Mouse (Mus musculus): ENCODE measurements around the gene Ap3d1.

The Ap3d1 gene

DNA sequence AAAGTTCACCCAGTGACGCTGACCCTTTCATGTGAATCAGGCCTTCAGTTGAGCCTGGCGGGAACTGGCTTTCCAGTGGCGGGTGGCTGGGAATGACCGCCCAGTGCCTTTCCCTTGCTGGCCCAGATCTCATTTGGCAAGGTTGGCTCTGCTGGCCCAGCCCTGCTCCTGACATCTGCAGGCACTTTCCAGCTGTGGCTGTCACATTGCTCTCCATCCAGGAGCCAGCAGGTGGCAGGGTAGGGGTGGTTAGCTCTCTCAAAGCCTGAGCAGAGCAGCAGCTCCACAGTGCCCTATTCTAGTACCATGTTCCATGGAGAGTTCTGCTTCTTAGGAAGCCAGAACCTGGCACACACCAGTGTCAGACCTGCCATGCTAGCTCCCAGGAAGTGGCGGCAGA, 15.7 kb upstream of the Ap3d1 start:
- in situ Hi-C loops (cut with MboI, MseI) = no loop called here

DNA sequence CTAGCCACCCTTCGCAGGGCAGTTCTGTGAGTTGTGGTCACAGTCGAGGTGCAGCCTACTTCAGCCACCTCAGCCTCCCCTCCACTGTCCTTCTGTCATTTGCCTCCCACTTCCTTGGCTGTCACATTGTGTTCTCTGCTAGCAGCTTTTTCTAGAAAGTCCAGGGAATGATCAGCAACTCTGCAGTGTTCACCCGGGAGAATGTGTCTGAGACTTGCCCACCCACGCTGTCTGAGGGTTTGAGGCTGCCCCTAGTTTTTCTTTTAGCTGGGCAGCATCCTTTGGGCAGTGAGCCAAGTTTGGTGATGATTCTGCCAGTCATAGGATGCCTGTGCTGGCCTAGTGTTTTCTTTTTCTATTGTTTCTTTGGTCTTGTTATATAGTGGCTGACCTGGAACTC, 14.9 kb upstream of the Ap3d1 start:
- in situ Hi-C loops (cut with MboI, MseI) = no loop called here

DNA sequence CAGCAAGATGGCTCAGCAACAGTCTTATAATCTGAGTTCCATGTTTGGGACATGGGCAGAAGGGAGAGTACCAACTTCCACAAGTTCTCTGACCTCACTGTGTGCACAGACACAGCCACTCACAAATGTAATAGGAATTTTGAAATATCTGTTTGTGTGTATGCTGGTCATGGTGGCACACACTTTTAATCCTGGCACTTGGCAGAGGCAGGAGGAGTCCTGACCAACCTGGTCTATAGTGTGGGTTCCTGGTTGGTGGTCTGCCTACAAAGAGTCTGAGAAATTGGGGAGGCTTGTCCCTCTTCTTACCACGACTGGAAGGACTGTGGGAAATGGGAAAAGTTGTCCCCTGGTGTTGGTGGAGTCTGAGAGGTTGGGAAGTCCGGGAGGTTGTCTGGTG, 14.4 kb upstream of the Ap3d1 start:
- in situ Hi-C loops (cut with MboI, MseI) = no loop called here

DNA sequence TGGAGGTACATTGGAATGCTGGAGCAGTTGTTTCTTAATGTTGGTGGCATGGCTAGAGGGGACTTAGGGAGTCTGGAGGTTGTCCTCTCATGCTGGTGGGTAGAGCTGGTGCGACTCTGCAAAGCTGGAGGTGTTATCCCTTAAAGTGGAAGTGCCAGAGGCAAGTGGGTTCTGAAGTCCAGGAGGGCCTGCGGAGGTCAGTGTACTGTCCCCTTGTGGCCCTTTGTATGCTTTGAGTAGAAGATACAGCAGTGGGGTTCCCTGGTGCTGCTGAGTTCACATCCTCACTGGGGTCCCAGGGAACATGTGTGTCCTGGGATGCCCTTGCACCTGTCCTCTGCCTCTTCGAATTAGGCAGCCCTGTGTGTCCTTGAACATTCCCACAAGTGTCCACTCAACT, 14.0 kb upstream of the Ap3d1 start:
- in situ Hi-C loops (cut with MboI, MseI) = no loop called here

- in situ Hi-C loops (cut with MboI, MseI) = no loop called here
Measured at GRCm38 (mm10) chr10:80755291-80756015, 13.4 kb upstream of the Ap3d1 start.

GRCm38 (mm10) chr10:80754594-80755290, 12.7 kb upstream of the Ap3d1 start, which contains the start of gene Dot1l:
Gene Dot1l, plus strand, starts transcription at chr10:80755206.
- in situ Hi-C loops (cut with MboI, MseI) = no loop called here

GRCm38 (mm10) chr10:80752079-80752625, 10.1 kb upstream of the Ap3d1 start:
- in situ Hi-C loops (cut with MboI, MseI) = no loop called here

DNA sequence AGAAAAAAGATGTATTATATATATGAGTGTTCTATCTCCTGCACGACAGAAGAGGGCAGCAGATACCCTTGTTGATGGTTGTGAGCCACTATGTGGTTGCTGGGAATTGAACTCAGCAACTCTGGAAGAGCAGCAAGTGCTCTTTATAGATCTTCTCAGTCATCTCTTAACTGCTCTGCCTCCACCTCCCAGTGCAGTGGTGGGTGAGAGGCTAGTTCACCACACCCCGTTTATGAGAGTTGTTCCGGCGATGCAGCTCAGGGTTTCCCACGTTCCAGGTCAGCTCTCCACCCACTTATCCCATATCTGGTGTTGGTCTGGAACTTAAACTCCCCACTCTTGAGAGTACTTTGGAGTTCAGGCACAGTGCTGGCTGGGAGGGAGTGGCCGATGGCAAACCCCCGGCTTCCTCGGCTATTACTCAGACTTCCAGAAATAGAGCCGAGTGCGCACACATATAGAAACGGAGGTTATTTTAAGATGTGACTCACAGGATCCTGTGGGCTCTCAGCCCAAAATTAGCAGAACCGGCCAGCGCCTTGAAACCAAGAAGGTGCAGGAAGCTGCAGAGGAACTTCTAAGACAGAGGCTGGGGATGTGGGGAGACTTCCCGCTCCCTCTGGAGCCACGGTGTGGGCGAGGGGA, 9.2 kb upstream of the Ap3d1 start:
- in situ Hi-C loops (cut with MboI, MseI) = no loop called here

DNA sequence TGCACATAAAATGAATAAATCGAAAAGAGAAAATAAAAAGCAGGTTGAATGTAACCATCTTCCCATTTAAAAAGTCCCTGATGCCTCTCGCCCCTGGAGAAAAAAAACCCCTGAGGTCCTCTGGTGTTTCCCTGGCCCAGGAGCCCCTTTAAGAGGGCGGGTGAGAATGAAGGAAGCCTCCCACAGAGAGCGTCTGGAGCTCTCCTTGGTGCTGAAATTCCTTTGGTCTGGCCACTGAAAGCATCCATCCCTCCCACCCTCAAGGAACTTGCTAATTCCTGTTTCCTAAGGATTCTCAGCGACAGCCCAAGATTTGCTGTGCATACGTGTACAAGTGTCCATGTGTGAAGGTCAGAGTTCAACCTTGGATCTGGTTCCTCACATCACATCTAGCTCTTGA, 6.5 kb upstream of the Ap3d1 start:
- in situ Hi-C loops (cut with MboI, MseI) = loop anchor here (5.0 kb wide), 2 partner anchors 129 to 249 kb away; no protein-coding TSS in a partner anchor

DNA sequence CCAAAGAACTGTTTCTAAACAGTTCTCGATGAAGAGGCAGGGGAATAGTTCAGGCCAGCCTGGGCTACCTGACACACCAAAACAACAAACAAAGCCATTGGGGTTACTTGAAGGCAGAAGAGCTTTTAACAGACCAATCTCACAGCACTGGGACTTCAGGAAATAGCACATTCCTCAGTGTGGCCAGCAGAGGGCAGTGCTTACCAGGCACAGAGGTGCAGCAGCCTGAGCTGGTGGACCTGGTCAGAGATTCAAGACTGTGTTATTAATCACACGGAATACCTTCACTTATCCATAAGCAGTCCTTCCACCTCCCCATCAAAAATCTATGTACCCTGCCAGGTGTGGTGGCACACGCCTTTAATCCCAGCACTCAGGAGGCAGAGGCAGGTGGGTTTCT, 5.3 kb upstream of the Ap3d1 start:
- in situ Hi-C loops (cut with MboI, MseI) = loop anchor here (5.0 kb wide), 2 partner anchors 130 to 250 kb away; no protein-coding TSS in a partner anchor

- in situ Hi-C loops (cut with MboI, MseI) = no loop called here
Measured at GRCm38 (mm10) chr10:80744262-80744661, 2.2 kb upstream of the Ap3d1 start.

DNA sequence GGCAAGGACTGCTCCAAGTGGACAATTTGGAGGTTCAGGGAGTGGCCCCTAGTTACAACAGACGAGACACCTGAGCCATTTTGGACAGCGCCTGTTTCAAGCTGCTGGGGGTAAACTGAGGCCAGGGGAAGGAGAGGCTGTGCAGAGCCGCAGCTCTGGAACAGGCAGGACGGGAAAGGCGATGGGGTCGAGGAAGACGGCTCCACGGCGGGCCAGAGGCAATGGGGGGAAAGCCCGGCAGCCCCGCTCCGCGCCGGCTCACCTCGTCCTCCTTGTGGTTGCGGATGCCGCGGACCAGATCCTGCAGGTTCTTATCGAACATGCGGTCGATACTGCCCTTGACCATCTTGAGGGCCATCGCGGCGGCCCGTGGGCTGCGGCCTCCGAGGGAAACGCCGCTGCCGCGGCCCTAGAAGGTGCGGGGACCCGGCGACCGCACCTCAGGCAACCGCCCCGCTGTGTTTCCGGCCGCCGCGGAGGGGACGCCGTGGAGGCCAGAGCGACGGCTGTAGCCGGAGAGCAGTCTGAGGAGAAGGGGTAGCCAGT, 357 bp downstream of the Ap3d1 start:
- in situ Hi-C loops (cut with MboI, MseI) = no loop called here

DNA sequence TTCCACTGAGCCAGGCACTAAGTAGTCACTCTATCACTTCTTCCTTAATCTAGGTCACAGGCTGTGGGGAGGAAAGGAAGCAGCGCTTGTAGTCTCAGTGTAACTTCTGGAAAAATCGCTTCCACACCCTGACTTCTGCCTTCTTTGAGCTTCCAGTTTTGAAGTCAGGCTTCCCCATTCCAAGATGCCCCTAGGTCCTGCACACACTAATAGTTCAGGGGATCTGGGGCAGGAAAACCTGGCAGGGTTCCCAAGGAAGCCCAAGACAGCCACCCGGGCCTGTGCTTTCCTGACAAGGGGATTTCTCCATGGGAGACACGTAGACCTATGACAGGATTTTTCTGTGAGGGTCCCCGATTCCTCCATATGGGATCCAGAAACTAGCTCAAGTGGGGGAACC, 918 bp downstream of the Ap3d1 start:
- in situ Hi-C loops (cut with MboI, MseI) = no loop called here

GRCm38 (mm10) chr10:80738657-80739056, 3.4 kb downstream of the Ap3d1 start:
- in situ Hi-C loops (cut with MboI, MseI) = loop anchor here (5.0 kb wide), 1 partner anchor 36 kb away; the partner anchor contains the start of genes Izumo4 and Mob3a

GRCm38 (mm10) chr10:80736731-80737130, 5.3 kb downstream of the Ap3d1 start:
- in situ Hi-C loops (cut with MboI, MseI) = loop anchor here (5.0 kb wide), 1 partner anchor 34 kb away; the partner anchor contains the start of genes Izumo4 and Mob3a

GRCm38 (mm10) chr10:80732611-80733101, 9.4 kb downstream of the Ap3d1 start:
- in situ Hi-C loops (cut with MboI, MseI) = no loop called here

GRCm38 (mm10) chr10:80727369-80728127, 14.5 kb downstream of the Ap3d1 start:
- in situ Hi-C loops (cut with MboI, MseI) = no loop called here

DNA sequence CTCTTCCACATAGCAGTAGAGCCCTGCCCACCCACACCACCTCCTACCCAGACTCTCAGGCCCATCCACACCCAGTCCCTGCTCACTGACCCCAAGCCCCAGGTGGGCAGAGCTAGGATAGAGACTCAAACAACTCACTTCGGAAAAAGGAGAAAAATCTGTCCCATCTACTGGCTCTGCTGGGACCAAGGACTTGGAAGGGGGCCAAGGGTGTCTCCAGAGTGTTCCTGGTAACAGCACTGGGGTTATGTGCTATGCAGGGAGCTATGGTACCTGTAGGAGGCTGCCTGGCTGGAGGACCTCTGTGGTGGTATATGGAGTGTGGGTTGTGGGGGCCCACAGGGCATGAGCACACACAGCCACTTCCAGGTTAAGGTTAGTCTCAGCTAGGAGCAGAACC, 24.8 kb downstream of the Ap3d1 start:
- in situ Hi-C loops (cut with MboI, MseI) = loop anchor here (5.0 kb wide), 1 partner anchor 70 kb away; no protein-coding TSS in a partner anchor

- in situ Hi-C loops (cut with MboI, MseI) = no loop called here
Measured at GRCm38 (mm10) chr10:80710834-80711233, 31.2 kb downstream of the Ap3d1 start.

GRCm38 (mm10) chr10:80705479-80705878, 36.6 kb downstream of the Ap3d1 start:
- in situ Hi-C loops (cut with MboI, MseI) = no loop called here

GRCm38 (mm10) chr10:80705033-80705432, 37.0 kb downstream of the Ap3d1 start:
- in situ Hi-C loops (cut with MboI, MseI) = no loop called here

Data from regulatory T cell (primary cell).